Mouse (Mus musculus) myocyte (in vitro differentiated cells): ENCODE results near the gene Akt1s1. TPM values are rescaled to one million over a fixed set of nuclear protein-coding genes. Genes with fewer than 3 reads are reported as not detected.

Source experiments
- H3K27me3 ChIP-seq: one replicate; pipeline ENCODE4 v1.6.1; 2011; ENCODE audit not compliant: control insufficient read depth, insufficient read depth, insufficient read length
- H3K36me3 ChIP-seq: one replicate; pipeline ENCODE4 v1.6.1; 2011; ENCODE audit not compliant: control insufficient read depth, insufficient read depth
- H3K4me2 ChIP-seq: one replicate; pipeline ENCODE4 v1.6.1; 2011; ENCODE audit warnings: low read depth, control low read depth
- H3K4me3 ChIP-seq: one replicate; pipeline ENCODE4 v1.5.1; 2011; ENCODE audit warnings: mild to moderate bottlenecking, control low read depth, moderate library complexity
- H3K79me2 ChIP-seq: one replicate; pipeline ENCODE4 v1.6.1; 2011; ENCODE audit not compliant: control insufficient read depth, insufficient read depth
- H3ac ChIP-seq: one replicate; pipeline ENCODE4 v1.6.1; 2011; ENCODE audit not compliant: control insufficient read depth, insufficient read length
- CEBPB ChIP-seq: IDR thresholded peaks from 2 replicates; pipeline ENCODE4 v1.6.1; 2011; ENCODE audit warnings: mild to moderate bottlenecking, moderate library complexity; ENCODE audit not compliant: poor library complexity, insufficient read depth, severe bottlenecking
- E2F4 ChIP-seq: IDR thresholded peaks from one replicate; pipeline ENCODE4 v1.6.1; 2011; ENCODE audit warnings: mild to moderate bottlenecking, control low read depth, moderate library complexity; ENCODE audit not compliant: insufficient read depth
- MAX ChIP-seq: IDR thresholded peaks from one replicate; pipeline ENCODE4 v1.6.1; 2011; ENCODE audit warnings: low read depth, mild to moderate bottlenecking, control low read depth
- MYOD1 ChIP-seq, 3 experiments: IDR thresholded peaks; one replicate each; pipeline ENCODE4 v1.6.1; 2011; ENCODE audit warnings: control low read depth in 2 of 3, low read depth in 2 of 3, mild to moderate bottlenecking in 2 of 3, moderate library complexity in 1 of 3; ENCODE audit not compliant: insufficient read length in 2 of 3, control insufficient read depth in 1 of 3
- MYOG ChIP-seq, 3 experiments: IDR thresholded peaks; one replicate each; pipeline ENCODE4 v1.6.1; 2011; ENCODE audit warnings: control low read depth in 2 of 3, low read depth in 2 of 3, mild to moderate bottlenecking in 2 of 3; ENCODE audit not compliant: insufficient read length in 2 of 3, control insufficient read depth in 1 of 3, insufficient read depth in 1 of 3
- POLR2A ChIP-seq: IDR thresholded peaks from one replicate; pipeline ENCODE4 v1.6.1; 2011; ENCODE audit warnings: low read depth, mild to moderate bottlenecking, control low read depth, moderate library complexity; ENCODE audit not compliant: insufficient read length
- POLR2AphosphoS2 ChIP-seq: IDR thresholded peaks from one replicate; pipeline ENCODE4 v1.6.1; 2011; ENCODE audit warnings: low read depth, control low read depth; ENCODE audit not compliant: insufficient read length
- REST ChIP-seq: IDR thresholded peaks from one replicate; pipeline ENCODE4 v1.6.1; 2011; ENCODE audit warnings: mild to moderate bottlenecking, control low read depth, moderate library complexity; ENCODE audit not compliant: insufficient read depth, insufficient read length
- SRF ChIP-seq: IDR thresholded peaks from one replicate; pipeline ENCODE4 v1.6.1; 2011; ENCODE audit warnings: low read depth; ENCODE audit not compliant: control insufficient read depth, insufficient read length
- TCF12 ChIP-seq: IDR thresholded peaks from one replicate; pipeline ENCODE4 v1.6.1; 2011; ENCODE audit warnings: mild to moderate bottlenecking, control low read depth; ENCODE audit not compliant: poor library complexity, insufficient read depth, severe bottlenecking
- TCF3 ChIP-seq: IDR thresholded peaks from one replicate; pipeline ENCODE4 v1.6.1; 2011; ENCODE audit warnings: low read depth, control low read depth; ENCODE audit not compliant: insufficient read length
- USF1 ChIP-seq: IDR thresholded peaks from one replicate; pipeline ENCODE4 v1.6.1; 2011; ENCODE audit warnings: low read depth, mild to moderate bottlenecking, control low read depth, moderate library complexity
- polyA plus RNA-seq: library from polyadenylated mRNA; unstranded; fragments of >200 nt; fragmentation: generic; extraction: Trizol; gene quantifications from one replicate; pipeline ENCODE4 v1.2.1, GENCODE M21; 2012; ENCODE audit warnings: missing spikeins

Akt1s1 gene
- polyA plus RNA-seq, 1 experiment = 200 TPM

DNA sequence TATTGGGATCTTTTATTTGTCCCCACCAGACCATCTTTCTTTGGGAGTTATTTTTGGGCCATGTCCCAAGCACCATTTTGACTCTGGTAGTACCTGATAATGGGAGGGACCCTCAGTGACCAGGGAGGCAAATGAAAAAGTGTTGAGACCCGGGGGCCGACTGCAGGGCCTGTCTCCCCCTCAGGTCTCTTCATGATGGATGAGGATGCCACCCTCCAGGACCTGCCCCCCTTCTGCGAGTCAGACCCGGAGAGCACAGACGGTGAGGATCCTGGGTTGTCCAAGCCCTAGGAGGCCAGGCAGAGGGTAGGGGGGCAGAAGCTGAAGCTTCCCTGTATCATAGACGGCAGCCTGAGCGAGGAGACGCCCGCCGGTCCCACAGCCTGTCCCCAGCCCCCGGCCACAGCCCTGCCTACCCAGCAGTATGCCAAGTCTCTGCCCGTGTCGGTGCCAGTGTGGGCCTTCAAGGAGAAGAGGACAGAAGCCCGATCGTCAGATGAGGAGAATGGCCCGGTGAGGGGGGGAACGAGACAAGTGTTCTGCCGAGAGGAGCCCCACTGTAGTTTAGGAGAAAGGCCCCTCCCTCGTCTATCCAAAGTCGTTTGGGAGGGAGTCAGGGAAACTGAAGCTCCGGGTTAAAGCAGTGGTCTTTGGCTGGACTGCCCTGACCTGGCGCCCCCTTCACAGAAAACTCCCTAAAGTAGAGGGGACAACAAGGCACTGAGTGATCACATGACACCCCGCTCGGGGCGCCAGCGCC lies 5.0 kb downstream of the Akt1s1 start:
- Histone ChIP-seq H3ac (peak overlapping the region; percentile 12), H3K4me2 (peak overlapping the region; percentile 77), H3K79me2 (peaks cover 22% of the 10 kb centered on the region), H3K27me3 (no peaks in the 10 kb centered on the region), H3K36me3 (no peaks in the 10 kb centered on the region), H3K4me3 (peak overlapping the region; percentile 30)
- TF ChIP-seq USF1 = peak; percentile 34
- no peak for TF ChIP-seq SRF

DNA sequence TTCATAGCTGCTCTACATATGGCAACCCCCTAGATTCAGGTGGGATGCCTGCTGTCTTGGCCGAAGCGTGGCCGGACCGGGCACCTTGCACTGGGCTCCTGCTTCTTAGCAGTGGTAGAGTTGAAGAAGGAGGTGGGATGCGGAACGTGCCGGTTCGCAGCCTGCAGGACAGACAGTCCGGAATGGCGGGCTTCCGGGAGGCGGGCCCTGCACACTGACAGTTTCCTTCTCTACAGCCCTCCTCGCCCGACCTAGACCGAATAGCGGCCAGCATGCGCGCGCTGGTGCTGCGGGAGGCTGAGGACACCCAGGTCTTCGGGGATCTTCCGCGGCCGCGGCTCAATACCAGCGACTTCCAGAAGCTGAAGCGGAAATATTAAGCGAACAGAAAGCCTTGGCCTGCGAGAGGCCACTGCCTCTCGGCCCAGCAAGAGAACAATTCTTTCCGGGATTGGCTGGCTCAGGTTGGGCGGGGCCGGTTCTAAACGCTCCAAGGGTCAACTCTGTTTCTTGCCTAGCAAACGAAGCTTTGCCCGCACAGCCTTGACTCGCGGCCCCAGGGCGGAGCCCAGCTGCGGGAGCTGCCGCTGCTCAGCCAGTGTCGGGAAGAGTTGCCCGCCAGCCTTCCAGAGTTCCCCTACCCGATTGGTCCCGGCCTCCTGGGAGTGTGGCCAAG lies 5.7 kb downstream of the Akt1s1 start:
- Histone ChIP-seq H3K27me3 (no peaks in the 10 kb centered on the region), H3K36me3 (no peaks in the 10 kb centered on the region), H3ac (peak overlapping the region; percentile 12), H3K79me2 (peaks cover 26% of the 10 kb centered on the region), H3K4me2 (peak overlapping the region; percentile 77), H3K4me3 (peak overlapping the region; percentile 30)
- TF ChIP-seq POLR2A (peak; percentile 56), MAX (no peak), USF1 (no peak), TCF12 (no peak), POLR2AphosphoS2 (peak; percentile 86), E2F4 (no peak), SRF (no peak), CEBPB (no peak), REST (no peak), MYOG (IDR thresholded peaks at IDR 0.05; ENCODE audit: control insufficient read depth in 1 of 3, insufficient read depth in 1 of 3, insufficient read length in 2 of 3, low read depth in 2 of 3) (no peak), TCF3 (no peak)

DNA sequence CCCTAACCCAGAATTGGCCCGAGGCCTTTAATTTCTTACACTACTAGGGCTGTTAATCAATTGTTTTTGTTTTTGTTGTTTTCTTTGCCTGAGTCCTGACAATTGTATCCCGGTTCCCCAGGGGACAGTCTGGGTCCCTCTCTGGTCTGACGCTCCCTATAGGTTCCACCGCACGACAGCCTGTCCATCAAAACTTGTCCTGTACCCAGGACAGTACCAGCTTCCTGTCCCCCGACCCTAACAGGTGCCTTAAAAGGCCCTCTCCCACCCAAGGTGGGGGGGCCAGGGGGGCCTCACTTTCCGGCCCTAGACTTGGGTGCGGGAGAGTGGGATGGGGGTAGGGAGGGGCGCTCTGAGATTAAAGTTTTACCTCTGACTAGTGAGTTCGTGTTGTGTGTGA lies 6.2 kb downstream of the Akt1s1 start:
- H3K79me2 ChIP-seq = peaks cover 27% of the 10 kb centered on the region
- no peaks in the 10 kb centered on the region for H3K27me3 ChIP-seq
- no peak overlapping the region for H3ac ChIP-seq

DNA sequence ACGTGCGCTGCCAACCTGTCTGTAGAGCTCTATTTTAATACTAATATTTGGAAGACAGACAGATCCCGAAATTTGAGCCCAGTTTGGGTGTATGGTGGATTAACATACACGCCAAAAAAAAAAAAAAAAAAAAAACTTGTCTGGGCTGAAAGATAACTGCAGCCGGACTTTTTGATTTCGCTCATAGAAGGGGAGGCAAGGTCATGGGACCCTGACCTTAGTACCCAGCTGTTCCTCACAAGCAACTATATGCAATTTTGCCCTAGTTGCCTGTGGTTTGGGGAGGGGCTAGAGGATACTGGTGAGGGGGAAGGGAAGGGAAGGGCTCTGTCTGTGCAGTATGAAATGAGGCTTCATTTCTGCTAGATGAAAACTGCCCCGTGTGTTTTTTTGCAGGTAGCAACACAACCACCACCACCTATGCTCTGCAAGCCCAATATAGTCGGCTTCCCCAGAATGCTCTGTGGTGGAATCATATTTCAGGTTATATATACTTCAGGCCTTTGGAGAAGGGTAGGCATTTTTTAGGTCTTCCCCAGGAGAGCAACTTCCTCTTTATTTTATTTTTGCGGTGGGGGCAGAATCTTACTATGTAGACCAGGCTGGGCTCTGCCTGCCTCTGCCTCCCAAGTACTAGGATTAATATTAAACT lies 7.6 kb downstream of the Akt1s1 start:
- peak overlapping the region; percentile 64 for H3K4me3 ChIP-seq
- no peaks in the 10 kb centered on the region for H3K27me3 ChIP-seq
- H3ac ChIP-seq = no peak overlapping the region
- TF ChIP-seq TCF12 (no peak), POLR2A (no peak), POLR2AphosphoS2 (peak; percentile 21), CEBPB (0 out of 2 replicates have a peak, but pooled peaks have one; percentile 2)
- H3K79me2 ChIP-seq = peaks cover 15% of the 10 kb centered on the region
- H3K4me2 ChIP-seq = peak overlapping the region; percentile 84
- H3K36me3 ChIP-seq = peaks cover 1% of the 10 kb centered on the region

More for the DNA sequence above, 6.2 kb downstream of the Akt1s1 start:
- no peaks in the 10 kb centered on the region for H3K36me3 ChIP-seq
- H3K4me2 ChIP-seq = peak overlapping the region; percentile 77
- TF ChIP-seq POLR2AphosphoS2 (no peak), REST (no peak), SRF (no peak), MYOG (IDR thresholded peaks at IDR 0.05; ENCODE audit: control insufficient read depth in 1 of 3, insufficient read depth in 1 of 3, insufficient read length in 2 of 3, low read depth in 2 of 3) (no peak), MAX (no peak), TCF12 (no peak), E2F4 (no peak), TCF3 (no peak), CEBPB (no peak), POLR2A (no peak), USF1 (no peak), MYOD1 (IDR thresholded peaks at IDR 0.05; ENCODE audit: control insufficient read depth in 1 of 3, insufficient read length in 2 of 3, low read depth in 2 of 3) (no peak)
- peak overlapping the region; percentile 30 for H3K4me3 ChIP-seq
